Mouse (Mus musculus) intestine, embryonic 16.5 days (tissue): ENCODE results near the gene Itga10. TPM values are rescaled to one million over a fixed set of nuclear protein-coding genes. Genes with fewer than 3 reads are reported as not detected.

Experiments
- ATAC-seq: fragments of 200-750 bp; cut with Nextera tagmentation; 2 replicates; pipeline ENCODE4 v1.8.0; 2017; ENCODE audit warnings: moderate TSS enrichment, moderate library complexity
- H3K27ac ChIP-seq: fragments of 300-500 bp; sonication (generic); 2 replicates; pipeline ENCODE4 v1.5.1; 2014; ENCODE audit warnings: mild to moderate bottlenecking, low read length
- H3K27me3 ChIP-seq: fragments of 300-500 bp; sonication (generic); replicated peaks from 2 replicates; pipeline ENCODE4 v1.6.1; 2014; ENCODE audit warnings: low read length, control low read depth, mixed read lengths; ENCODE audit not compliant: control insufficient read depth, insufficient read depth
- H3K36me3 ChIP-seq: fragments of 300-500 bp; sonication (generic); 2 replicates; pipeline ENCODE4 v1.6.1; 2014; ENCODE audit warnings: low read length, control low read depth; ENCODE audit not compliant: control insufficient read depth, insufficient read depth
- H3K4me1 ChIP-seq: fragments of 300-500 bp; sonication (generic); 2 replicates; pipeline ENCODE4 v1.6.1; 2014; ENCODE audit warnings: low read length, control low read depth, mixed read lengths; ENCODE audit not compliant: control insufficient read depth, insufficient read depth
- H3K4me2 ChIP-seq: fragments of 300-500 bp; sonication (generic); 2 replicates; pipeline ENCODE4 v1.6.1; 2014; ENCODE audit warnings: low read depth, low read length, control low read depth
- H3K4me3 ChIP-seq: fragments of 300-500 bp; sonication (generic); 2 replicates; pipeline ENCODE4 v1.5.1; 2014; ENCODE audit warnings: mild to moderate bottlenecking, low read length
- H3K9ac ChIP-seq: fragments of 300-500 bp; sonication (generic); 2 replicates; pipeline ENCODE4 v1.6.1; 2014; ENCODE audit warnings: low read depth, low read length
- H3K9me3 ChIP-seq: fragments of 300-500 bp; sonication (generic); 2 replicates; pipeline ENCODE4 v1.6.1; 2016; ENCODE audit warnings: low read length, control low read depth; ENCODE audit not compliant: control insufficient read depth
- WGBS: fragments of 180-500 bp; shearing (Covaris S2); extraction: QIAGEN DNeasy Blood & Tissue Kit; methylation state at CpG from one replicate; pipeline ENCODE4 v1.1.7; 2014; 5-methylcytosine and 5-hydroxymethylcytosine counted together
- polyA plus RNA-seq: library from polyadenylated mRNA; unstranded; fragments of >200 nt; fragmentation: Nextera tagmentation; extraction: Ambion mirVana; gene quantifications from 2 replicates; pipeline ENCODE4 v1.2.1, GENCODE M21; 2015

Gene Itga10
- polyA plus RNA-seq, 1 experiment from 2014 or later = 0.49 TPM

DNA sequence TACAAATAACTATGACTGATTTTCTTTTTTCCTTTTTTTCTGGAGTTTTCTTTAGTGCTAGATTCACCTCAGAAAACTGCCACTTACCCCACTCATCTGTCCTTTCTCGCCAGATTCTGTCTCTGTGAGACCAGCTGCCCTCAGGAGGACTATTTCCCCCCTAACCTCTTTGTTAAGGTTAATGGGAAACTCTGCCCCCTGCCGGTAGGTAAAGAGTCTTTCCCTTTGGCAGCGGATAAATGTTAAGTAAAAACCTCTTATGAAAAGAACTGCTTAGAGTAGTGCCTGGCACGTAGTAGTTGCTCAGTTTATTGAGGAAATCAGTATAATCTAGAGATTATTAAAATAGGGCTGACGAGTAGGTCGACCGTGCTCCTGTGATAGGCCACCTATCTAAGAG lies 55.0 kb downstream of the Itga10 start:
- H3K4me2 ChIP-seq = no peak overlapping the region
- H3K27ac ChIP-seq = no peak overlapping the region
- H3K4me1 ChIP-seq = peaks cover 11% of the 10 kb centered on the region
- H3K27me3 ChIP-seq = no peaks in the 10 kb centered on the region
- H3K9ac ChIP-seq = no peak overlapping the region
- no peak overlapping the region for H3K4me3 ChIP-seq
- peaks cover 8% of the 10 kb centered on the region for H3K36me3 ChIP-seq
- 63% methylated on average over 7 of the region's 7 CpGs for WGBS
- H3K9me3 ChIP-seq = no peaks in the 10 kb centered on the region
- no peak for ATAC-seq

DNA sequence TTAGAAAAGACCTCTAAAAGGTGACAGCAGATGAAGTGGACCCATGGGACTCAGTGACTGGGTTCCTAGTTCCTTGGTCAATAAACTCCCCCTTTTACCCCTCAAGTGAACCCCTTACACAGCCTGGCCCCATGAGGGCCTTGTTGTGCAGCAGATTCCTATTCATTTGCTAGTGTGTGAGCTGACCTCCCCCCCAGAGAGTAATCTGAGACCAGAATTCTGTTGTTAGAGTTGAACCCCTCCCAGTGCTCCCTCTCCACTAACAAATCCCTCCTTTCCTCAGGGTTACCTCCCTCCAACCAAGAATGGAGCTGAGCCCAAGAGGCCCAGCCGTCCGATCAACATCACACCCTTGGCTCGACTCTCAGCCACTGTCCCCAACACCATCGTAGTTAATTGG lies 55.6 kb downstream of the Itga10 start:
- Histone ChIP-seq H3K4me1 (peaks cover 7% of the 10 kb centered on the region), H3K27me3 (no peaks in the 10 kb centered on the region), H3K4me3 (no peak overlapping the region), H3K4me2 (no peak overlapping the region), H3K36me3 (peaks cover 8% of the 10 kb centered on the region), H3K9me3 (no peaks in the 10 kb centered on the region), H3K27ac (no peak overlapping the region), H3K9ac (no peak overlapping the region)
- no peak for ATAC-seq
- 80% methylated on average over 4 of the region's 4 CpGs for WGBS

DNA sequence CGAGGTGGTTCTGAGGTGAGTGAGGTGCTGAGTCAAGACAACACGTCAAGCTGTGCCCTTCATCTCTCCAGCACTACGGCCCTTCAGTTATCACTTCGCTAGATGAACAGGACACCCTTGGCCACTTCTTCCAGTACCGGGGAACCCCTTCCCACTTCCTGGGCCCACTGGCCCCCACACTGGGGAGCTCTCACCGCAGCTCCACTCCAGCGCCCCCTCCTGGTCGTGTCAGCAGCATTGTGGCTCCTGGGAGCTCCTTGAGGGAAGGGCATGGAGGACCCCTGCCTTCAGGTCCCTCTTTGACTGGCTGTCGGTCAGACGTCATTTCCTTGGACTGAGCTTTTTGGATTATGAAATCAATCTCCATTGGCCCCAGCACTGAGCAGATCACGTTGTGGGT lies 59.4 kb downstream of the Itga10 start:
- Histone ChIP-seq H3K9me3 (no peaks in the 10 kb centered on the region), H3K9ac (no peak overlapping the region), H3K4me3 (no peak overlapping the region), H3K27me3 (no peaks in the 10 kb centered on the region), H3K36me3 (peaks cover 8% of the 10 kb centered on the region), H3K4me2 (no peak overlapping the region), H3K27ac (no peak overlapping the region), H3K4me1 (no peaks in the 10 kb centered on the region)
- WGBS = 62% methylated on average over 11 of the region's 11 CpGs
- ATAC-seq = no peak

DNA sequence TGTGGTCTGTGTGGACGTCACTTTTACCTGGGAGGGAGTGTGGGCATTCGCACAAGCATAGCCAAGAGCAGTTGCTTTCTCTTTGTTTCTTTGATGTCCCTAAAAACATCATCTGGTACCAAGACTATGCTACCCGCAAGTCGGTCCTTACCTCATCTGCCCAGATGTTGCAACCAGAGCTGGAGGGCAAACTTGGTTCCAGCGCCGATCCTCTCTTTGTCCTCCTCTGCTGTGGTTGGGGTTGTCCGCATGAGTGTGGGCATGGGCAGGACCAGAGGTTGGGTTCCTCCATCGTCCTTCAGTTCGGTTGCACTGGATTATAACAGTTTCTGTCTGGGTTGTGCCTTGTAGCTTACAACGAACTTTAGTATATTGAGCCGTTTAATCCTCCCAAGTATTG lies 60.8 kb downstream of the Itga10 start:
- H3K36me3 ChIP-seq = peaks cover 13% of the 10 kb centered on the region
- no peak overlapping the region for H3K4me3 ChIP-seq
- WGBS = 92% methylated on average over 11 of the region's 11 CpGs
- H3K4me2 ChIP-seq = no peak overlapping the region
- no peaks in the 10 kb centered on the region for H3K27me3 ChIP-seq
- H3K9me3 ChIP-seq = no peaks in the 10 kb centered on the region
- H3K4me1 ChIP-seq = no peaks in the 10 kb centered on the region
- no peak for ATAC-seq
- H3K9ac ChIP-seq = no peak overlapping the region
- no peak overlapping the region for H3K27ac ChIP-seq

DNA sequence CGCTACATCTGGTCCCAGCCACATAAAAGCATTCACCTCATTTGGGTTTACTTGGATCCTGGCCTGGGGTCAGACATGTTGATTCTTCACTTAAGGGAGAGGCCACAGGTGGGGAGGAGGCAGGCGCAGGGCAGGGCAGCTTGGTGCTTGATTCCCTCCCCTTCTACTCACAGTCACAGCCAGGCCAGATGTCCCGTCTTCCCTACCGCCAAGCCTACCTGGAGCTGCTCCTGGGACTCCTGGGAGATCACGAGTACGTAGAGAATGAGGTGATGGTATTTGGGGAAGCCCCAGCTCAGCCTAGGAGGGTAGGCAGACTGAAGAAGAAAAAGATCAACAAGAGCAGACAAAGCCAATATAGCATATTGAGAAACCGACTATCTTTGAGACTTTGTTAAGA lies 61.6 kb downstream of the Itga10 start:
- ATAC-seq = no peak
- H3K27ac ChIP-seq = no peak overlapping the region
- no peaks in the 10 kb centered on the region for H3K4me1 ChIP-seq
- H3K4me2 ChIP-seq = no peak overlapping the region
- H3K4me3 ChIP-seq = no peak overlapping the region
- H3K9ac ChIP-seq = no peak overlapping the region
- no peaks in the 10 kb centered on the region for H3K27me3 ChIP-seq
- peaks cover 13% of the 10 kb centered on the region for H3K36me3 ChIP-seq
- 74% methylated on average over 7 of the region's 7 CpGs for WGBS
- H3K9me3 ChIP-seq = no peaks in the 10 kb centered on the region

- H3K4me2 ChIP-seq = peak within 1 kb of the TSS; percentile 95
- peak; percentile 91 for ATAC-seq
- H3K27me3 ChIP-seq = no peaks in the 10 kb centered on the region
- 5% methylated on average over 42 of the region's 42 CpGs for whole genome bisulfite sequencing
- H3K36me3 ChIP-seq = peaks cover 14% of the 10 kb centered on the region
- H3K9ac ChIP-seq = peak within 1 kb of the TSS; percentile 75
- no peak within 1 kb of the TSS for H3K27ac ChIP-seq
- H3K4me1 ChIP-seq = no peaks in the 10 kb centered on the region
- H3K4me3 ChIP-seq = peak within 1 kb of the TSS; percentile 61
- no peaks in the 10 kb centered on the region for H3K9me3 ChIP-seq
Observed at GRCm38 (mm10) chr3:96707903-96708683, 62.7 kb downstream of the Itga10 start, which contains the start of gene Nudt17. Nudt17 (minus strand) TSS chr3:96708562.

- H3K9ac ChIP-seq = no peak overlapping the region
- peak; percentile 38 for ATAC-seq
- WGBS = 50% methylated on average over 2 of the region's 2 CpGs
- peaks cover 17% of the 10 kb centered on the region for H3K36me3 ChIP-seq
- no peak overlapping the region for H3K4me3 ChIP-seq
- no peaks in the 10 kb centered on the region for H3K27me3 ChIP-seq
- no peak overlapping the region for H3K27ac ChIP-seq
- H3K4me2 ChIP-seq = peak overlapping the region; percentile 95; the same call in 1 of the 2 replicates
- no peaks in the 10 kb centered on the region for H3K4me1 ChIP-seq
- H3K9me3 ChIP-seq = no peaks in the 10 kb centered on the region
Observed at GRCm38 (mm10) chr3:96708684-96709064, 63.3 kb downstream of the Itga10 start.

Other genes with a start within 250 kb of the Itga10 start
- 0.12 and 0.21 TPM in 2 replicates for gene BC107364, start 193.3 kb upstream of the Itga10 start, polyA plus RNA-seq
- gene Hfe2, start 120.4 kb upstream of the Itga10 start, polyA plus RNA-seq = 0.15 and 0.37 TPM in 2 replicates
- gene Txnip, start 87.6 kb upstream of the Itga10 start, polyA plus RNA-seq = 146 and 152 TPM in 2 replicates
- gene Gm16253, start 68.6 kb upstream of the Itga10 start, polyA plus RNA-seq = 0.45 and 0.97 TPM in 2 replicates
- 23.1 and 24.4 TPM in 2 replicates for gene Polr3gl, start 51.4 kb upstream of the Itga10 start, polyA plus RNA-seq
- gene Ankrd34a, start 48.9 kb upstream of the Itga10 start, polyA plus RNA-seq = 2.0 and 2.1 TPM in 2 replicates
- gene Lix1l, start 44.4 kb upstream of the Itga10 start, polyA plus RNA-seq = 4.8 TPM in 2 replicates
- gene Rbm8a, start 15.7 kb upstream of the Itga10 start, polyA plus RNA-seq = 100 and 103 TPM in 2 replicates
- gene Pex11b, start 10.2 kb upstream of the Itga10 start, polyA plus RNA-seq = 43.7 and 44.4 TPM in 2 replicates
- gene Gm42957, start 10.1 kb upstream of the Itga10 start, polyA plus RNA-seq = 0.11 TPM in 1 of 2 replicates, not detected in the other
- gene Ankrd35, start 24.5 kb downstream of the Itga10 start, polyA plus RNA-seq = 0.28 and 0.39 TPM in 2 replicates
- gene Pias3, start 50.8 kb downstream of the Itga10 start, polyA plus RNA-seq = 35.7 and 36.6 TPM in 2 replicates
- 5.6 and 6.2 TPM in 2 replicates for gene Nudt17, start 63.0 kb downstream of the Itga10 start, polyA plus RNA-seq
- gene Polr3c, start 82.0 kb downstream of the Itga10 start, polyA plus RNA-seq = 37.7 and 41.0 TPM in 2 replicates
- gene Rnf115, start 82.1 kb downstream of the Itga10 start, polyA plus RNA-seq = 43.6 and 47.3 TPM in 2 replicates
- 45.2 and 67.0 TPM in 2 replicates for gene Pdzk1, start 183.7 kb downstream of the Itga10 start, polyA plus RNA-seq
- 1.4 and 1.6 TPM in 2 replicates for gene Cd160, start 183.8 kb downstream of the Itga10 start, polyA plus RNA-seq